Mouse (Mus musculus): ENCODE measurements at regions not wholly inside any gene's neighbourhood (a gene's known extent, or its start where the extent isn't known, plus 50 kb on each side); places are given as distances from the start of the nearest gene placed in this dataset.

DNA sequence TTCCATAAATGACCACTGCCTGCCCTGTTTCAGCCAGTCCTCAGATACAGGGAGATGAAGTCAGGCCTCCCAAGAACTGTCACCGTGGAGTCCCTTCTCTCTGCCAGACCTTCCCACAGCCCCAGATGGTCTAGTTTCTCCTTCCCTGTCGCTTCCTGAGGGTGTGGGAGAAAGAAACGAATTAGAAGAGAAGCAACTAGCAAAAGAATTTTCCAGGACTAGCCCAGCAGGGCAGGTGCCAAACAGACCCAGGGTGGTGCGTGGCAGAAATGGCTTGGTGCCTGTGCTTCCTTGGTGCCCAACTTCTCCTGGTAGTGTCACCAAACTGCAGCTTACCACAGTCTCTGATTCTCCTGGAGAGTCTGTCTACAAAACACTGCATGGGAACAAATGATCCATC, 156.3 kb upstream of the Dyrk2 start:
- no peaks in the 10 kb centered on the region for H3K9me3 ChIP-seq (replicated peaks; ENCODE audit: control insufficient read depth, low read length)
- peaks cover 11% of the 10 kb centered on the region for H3K4me1 ChIP-seq (ENCODE audit: control insufficient read depth, insufficient read depth, low read length)
- ATAC-seq (replicated peaks; ENCODE audit: extremely low read depth, insufficient read depth, low FRiP score) = no peak
- no peaks in the 10 kb centered on the region for H3K36me3 ChIP-seq (ENCODE audit: control insufficient read depth, insufficient read depth)
- no peak overlapping the region for H3K4me2 ChIP-seq (ENCODE audit: low read depth, low read length)
- WGBS = 60% methylated on average over 4 of the region's 4 CpGs
- H3K9ac ChIP-seq (ENCODE audit: low read length) = no peak overlapping the region
- H3K27me3 ChIP-seq (ENCODE audit: control insufficient read depth, insufficient read depth, low read length) = no peaks in the 10 kb centered on the region
- H3K4me3 ChIP-seq (ENCODE audit: low read length) = no peak overlapping the region
- H3K27ac ChIP-seq (ENCODE audit: low read length) = no peak overlapping the region

GRCm38 (mm10) chr10:119024425-119024824, 154.4 kb upstream of the Dyrk2 start:
- H3K4me1 ChIP-seq (ENCODE audit: control insufficient read depth, insufficient read depth, low read length) = peaks cover 11% of the 10 kb centered on the region
- no peaks in the 10 kb centered on the region for H3K36me3 ChIP-seq (ENCODE audit: control insufficient read depth, insufficient read depth)
- no peak overlapping the region for H3K9ac ChIP-seq (ENCODE audit: low read length)
- no peaks in the 10 kb centered on the region for H3K27me3 ChIP-seq (ENCODE audit: control insufficient read depth, insufficient read depth, low read length)
- WGBS = 52% methylated on average over 9 of the region's 9 CpGs
- H3K4me3 ChIP-seq (ENCODE audit: low read length) = no peak overlapping the region
- no peaks in the 10 kb centered on the region for H3K9me3 ChIP-seq (replicated peaks; ENCODE audit: control insufficient read depth, low read length)
- no peak for ATAC-seq (replicated peaks; ENCODE audit: extremely low read depth, insufficient read depth, low FRiP score)
- H3K27ac ChIP-seq (ENCODE audit: low read length) = no peak overlapping the region
- no peak overlapping the region for H3K4me2 ChIP-seq (ENCODE audit: low read depth, low read length)

DNA sequence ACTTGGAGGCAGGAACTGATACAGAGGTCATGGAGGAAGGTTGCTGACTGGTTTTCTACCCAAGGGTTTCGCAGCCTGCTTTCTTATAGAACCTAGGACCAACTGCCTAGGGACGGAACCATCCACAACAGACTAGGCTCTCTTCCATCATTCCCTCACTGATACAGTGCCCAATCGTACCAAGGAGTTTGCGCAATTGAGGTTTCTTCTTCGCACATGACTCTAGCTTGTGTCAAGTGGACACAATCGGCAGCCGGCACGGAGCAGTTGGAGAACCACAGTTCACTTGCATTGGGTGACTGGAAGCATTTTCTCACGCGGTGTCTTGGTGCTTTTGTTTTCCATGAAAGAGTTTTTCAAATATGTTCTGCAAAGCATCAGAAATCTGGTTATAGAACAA, 149.1 kb upstream of the Dyrk2 start:
- H3K27ac ChIP-seq (ENCODE audit: low read length) = no peak overlapping the region
- no peaks in the 10 kb centered on the region for H3K27me3 ChIP-seq (ENCODE audit: control insufficient read depth, insufficient read depth, low read length)
- H3K4me1 ChIP-seq (ENCODE audit: control insufficient read depth, insufficient read depth, low read length) = peaks cover 2% of the 10 kb centered on the region; the same call in 1 of the 2 replicates
- no peaks in the 10 kb centered on the region for H3K36me3 ChIP-seq (ENCODE audit: control insufficient read depth, insufficient read depth)
- no peaks in the 10 kb centered on the region for H3K9me3 ChIP-seq (replicated peaks; ENCODE audit: control insufficient read depth, low read length)
- H3K4me2 ChIP-seq (ENCODE audit: low read depth, low read length) = no peak overlapping the region
- no peak for ATAC-seq (replicated peaks; ENCODE audit: extremely low read depth, insufficient read depth, low FRiP score)
- 92% methylated on average over 10 of the region's 10 CpGs for WGBS
- H3K4me3 ChIP-seq (ENCODE audit: low read length) = no peak overlapping the region
- H3K9ac ChIP-seq (ENCODE audit: low read length) = no peak overlapping the region

DNA sequence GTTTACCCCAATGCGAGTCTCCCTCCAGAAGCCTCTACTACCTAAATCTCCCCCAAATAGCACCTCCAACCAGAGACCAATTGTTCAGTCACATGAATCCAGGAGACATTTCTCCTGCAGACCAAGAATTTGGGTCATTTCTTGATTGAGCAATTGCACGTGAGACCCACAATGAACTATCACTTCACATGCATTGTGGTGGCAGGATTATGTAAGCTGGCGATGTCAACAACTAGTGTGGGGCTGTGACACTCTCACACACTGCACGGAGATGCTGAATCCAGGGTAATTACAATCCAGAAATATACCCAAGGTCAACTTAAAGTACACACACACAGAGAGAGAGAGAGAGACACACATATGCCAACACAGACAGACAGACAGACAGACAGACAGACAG, 148.5 kb upstream of the Dyrk2 start:
- H3K9me3 ChIP-seq (replicated peaks; ENCODE audit: control insufficient read depth, low read length) = no peaks in the 10 kb centered on the region
- H3K4me2 ChIP-seq (ENCODE audit: low read depth, low read length) = no peak overlapping the region
- no peaks in the 10 kb centered on the region for H3K27me3 ChIP-seq (ENCODE audit: control insufficient read depth, insufficient read depth, low read length)
- no peak for ATAC-seq (replicated peaks; ENCODE audit: extremely low read depth, insufficient read depth, low FRiP score)
- H3K27ac ChIP-seq (ENCODE audit: low read length) = no peak overlapping the region
- peaks cover 7% of the 10 kb centered on the region for H3K4me1 ChIP-seq (ENCODE audit: control insufficient read depth, insufficient read depth, low read length)
- no peak overlapping the region for H3K9ac ChIP-seq (ENCODE audit: low read length)
- WGBS = 88% methylated on average over 4 of the region's 4 CpGs
- H3K36me3 ChIP-seq (ENCODE audit: control insufficient read depth, insufficient read depth) = no peaks in the 10 kb centered on the region
- H3K4me3 ChIP-seq (ENCODE audit: low read length) = no peak overlapping the region

DNA sequence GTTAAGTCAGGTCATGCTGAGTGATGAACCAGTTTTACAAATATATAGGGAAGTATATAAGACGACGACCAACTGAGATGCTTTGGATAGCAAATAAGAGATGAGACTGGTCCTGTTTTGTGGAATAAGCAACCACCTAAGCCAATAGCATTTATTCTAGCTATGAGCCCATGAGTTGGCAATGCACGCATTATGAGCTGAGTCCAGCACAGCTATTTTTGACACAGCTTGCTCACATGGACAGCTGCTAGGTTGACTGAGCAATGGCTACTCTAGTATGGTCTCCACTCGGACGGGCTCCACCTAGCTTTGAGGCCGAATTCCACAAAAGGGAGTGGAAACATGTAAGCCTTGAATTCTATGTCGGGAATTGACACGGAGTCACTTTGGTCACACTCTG, 146.1 kb upstream of the Dyrk2 start:
- H3K4me1 ChIP-seq (ENCODE audit: control insufficient read depth, insufficient read depth, low read length) = peaks cover 10% of the 10 kb centered on the region
- H3K9ac ChIP-seq (ENCODE audit: low read length) = no peak overlapping the region
- WGBS = 87% methylated on average over 8 of the region's 8 CpGs
- ATAC-seq (replicated peaks; ENCODE audit: extremely low read depth, insufficient read depth, low FRiP score) = no peak
- H3K4me3 ChIP-seq (ENCODE audit: low read length) = no peak overlapping the region
- no peak overlapping the region for H3K4me2 ChIP-seq (ENCODE audit: low read depth, low read length)
- no peaks in the 10 kb centered on the region for H3K9me3 ChIP-seq (replicated peaks; ENCODE audit: control insufficient read depth, low read length)
- no peaks in the 10 kb centered on the region for H3K36me3 ChIP-seq (ENCODE audit: control insufficient read depth, insufficient read depth)
- no peak overlapping the region for H3K27ac ChIP-seq (ENCODE audit: low read length)
- H3K27me3 ChIP-seq (ENCODE audit: control insufficient read depth, insufficient read depth, low read length) = no peaks in the 10 kb centered on the region

GRCm38 (mm10) chr10:119015311-119016055, 145.5 kb upstream of the Dyrk2 start:
- WGBS = 75% methylated on average over 16 of the region's 16 CpGs
- Histone ChIP-seq H3K9me3 (replicated peaks; ENCODE audit: control insufficient read depth, low read length) (no peaks in the 10 kb centered on the region), H3K27ac (ENCODE audit: low read length) (no peak overlapping the region), H3K4me1 (ENCODE audit: control insufficient read depth, insufficient read depth, low read length) (peaks cover 10% of the 10 kb centered on the region), H3K4me2 (ENCODE audit: low read depth, low read length) (no peak overlapping the region), H3K27me3 (ENCODE audit: control insufficient read depth, insufficient read depth, low read length) (no peaks in the 10 kb centered on the region; the same call in 1 of the 2 replicates), H3K36me3 (ENCODE audit: control insufficient read depth, insufficient read depth) (no peaks in the 10 kb centered on the region), H3K4me3 (ENCODE audit: low read length) (no peak overlapping the region), H3K9ac (ENCODE audit: low read length) (no peak overlapping the region)
- ATAC-seq (replicated peaks; ENCODE audit: extremely low read depth, insufficient read depth, low FRiP score) = no peak

DNA sequence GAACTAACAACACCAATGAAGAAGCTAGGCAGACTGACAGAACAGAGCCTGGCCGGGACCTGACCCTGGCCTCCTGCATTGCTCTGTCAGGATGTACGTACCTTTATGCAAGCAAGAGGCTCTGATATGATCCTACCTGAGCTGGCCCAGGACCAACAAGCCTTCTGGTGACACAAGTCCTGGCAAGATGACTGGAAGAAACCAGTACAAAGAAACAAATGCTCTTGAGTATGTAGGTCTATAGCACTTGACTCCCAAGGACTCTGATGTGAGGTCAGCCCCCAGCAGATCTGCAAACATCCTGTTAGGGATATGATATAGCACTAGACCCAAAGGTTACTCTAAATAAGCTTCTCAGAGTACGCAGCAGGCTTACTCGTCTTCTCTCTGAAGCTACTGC, 144.7 kb upstream of the Dyrk2 start:
- no peak overlapping the region for H3K27ac ChIP-seq (ENCODE audit: low read length)
- no peak overlapping the region for H3K9ac ChIP-seq (ENCODE audit: low read length)
- H3K9me3 ChIP-seq (replicated peaks; ENCODE audit: control insufficient read depth, low read length) = no peaks in the 10 kb centered on the region
- no peak overlapping the region for H3K4me2 ChIP-seq (ENCODE audit: low read depth, low read length)
- no peak overlapping the region for H3K4me3 ChIP-seq (ENCODE audit: low read length)
- no peaks in the 10 kb centered on the region; the same call in 1 of the 2 replicates for H3K27me3 ChIP-seq (ENCODE audit: control insufficient read depth, insufficient read depth, low read length)
- WGBS = 84% methylated on average over 4 of the region's 4 CpGs
- ATAC-seq (replicated peaks; ENCODE audit: extremely low read depth, insufficient read depth, low FRiP score) = no peak
- H3K36me3 ChIP-seq (ENCODE audit: control insufficient read depth, insufficient read depth) = no peaks in the 10 kb centered on the region
- H3K4me1 ChIP-seq (ENCODE audit: control insufficient read depth, insufficient read depth, low read length) = peaks cover 10% of the 10 kb centered on the region

DNA sequence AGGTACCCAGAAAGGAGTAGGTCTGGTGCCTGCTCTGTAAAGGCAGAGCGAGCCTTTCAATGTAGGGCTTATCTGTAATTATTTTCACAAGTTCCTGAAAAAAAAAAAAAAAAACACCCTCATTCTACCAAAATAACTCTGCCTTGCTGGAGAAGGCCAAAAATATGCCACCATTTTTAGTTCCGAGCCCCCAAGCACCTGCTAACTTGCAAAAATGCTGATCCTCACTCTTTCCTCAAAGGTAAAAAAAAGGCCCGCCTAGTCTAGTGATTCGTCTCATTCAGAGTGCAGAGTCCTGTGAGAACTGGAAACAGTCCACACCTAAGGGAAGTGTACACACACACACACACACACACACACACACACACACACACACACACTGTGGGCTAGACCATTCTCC, 143.7 kb upstream of the Dyrk2 start:
- no peak for ATAC-seq (replicated peaks; ENCODE audit: extremely low read depth, insufficient read depth, low FRiP score)
- no peak overlapping the region for H3K4me3 ChIP-seq (ENCODE audit: low read length)
- H3K4me1 ChIP-seq (ENCODE audit: control insufficient read depth, insufficient read depth, low read length) = peaks cover 10% of the 10 kb centered on the region
- H3K27ac ChIP-seq (ENCODE audit: low read length) = no peak overlapping the region; the same call in 1 of the 2 replicates
- no peak overlapping the region for H3K4me2 ChIP-seq (ENCODE audit: low read depth, low read length)
- H3K36me3 ChIP-seq (ENCODE audit: control insufficient read depth, insufficient read depth) = no peaks in the 10 kb centered on the region
- 50% methylated on average over 4 of the region's 4 CpGs for WGBS
- H3K9me3 ChIP-seq (replicated peaks; ENCODE audit: control insufficient read depth, low read length) = no peaks in the 10 kb centered on the region
- H3K9ac ChIP-seq (ENCODE audit: low read length) = no peak overlapping the region
- no peaks in the 10 kb centered on the region; the same call in 1 of the 2 replicates for H3K27me3 ChIP-seq (ENCODE audit: control insufficient read depth, insufficient read depth, low read length)

- WGBS = 82% methylated on average over 6 of the region's 6 CpGs
- H3K4me3 ChIP-seq (ENCODE audit: low read length) = no peak overlapping the region
- H3K9me3 ChIP-seq (replicated peaks; ENCODE audit: control insufficient read depth, low read length) = no peaks in the 10 kb centered on the region
- no peak overlapping the region for H3K9ac ChIP-seq (ENCODE audit: low read length)
- H3K4me2 ChIP-seq (ENCODE audit: low read depth, low read length) = no peak overlapping the region
- no peak for ATAC-seq (replicated peaks; ENCODE audit: extremely low read depth, insufficient read depth, low FRiP score)
- no peaks in the 10 kb centered on the region for H3K36me3 ChIP-seq (ENCODE audit: control insufficient read depth, insufficient read depth)
- H3K27ac ChIP-seq (ENCODE audit: low read length) = no peak overlapping the region
- H3K4me1 ChIP-seq (ENCODE audit: control insufficient read depth, insufficient read depth, low read length) = peaks cover 10% of the 10 kb centered on the region
- H3K27me3 ChIP-seq (ENCODE audit: control insufficient read depth, insufficient read depth, low read length) = no peaks in the 10 kb centered on the region; the same call in 1 of the 2 replicates
Measured at GRCm38 (mm10) chr10:119011511-119011910, 141.5 kb upstream of the Dyrk2 start.

All from heart, embryonic 16.5 days (tissue).